Mouse (Mus musculus): ENCODE data around the gene Colgalt2.

DNA sequence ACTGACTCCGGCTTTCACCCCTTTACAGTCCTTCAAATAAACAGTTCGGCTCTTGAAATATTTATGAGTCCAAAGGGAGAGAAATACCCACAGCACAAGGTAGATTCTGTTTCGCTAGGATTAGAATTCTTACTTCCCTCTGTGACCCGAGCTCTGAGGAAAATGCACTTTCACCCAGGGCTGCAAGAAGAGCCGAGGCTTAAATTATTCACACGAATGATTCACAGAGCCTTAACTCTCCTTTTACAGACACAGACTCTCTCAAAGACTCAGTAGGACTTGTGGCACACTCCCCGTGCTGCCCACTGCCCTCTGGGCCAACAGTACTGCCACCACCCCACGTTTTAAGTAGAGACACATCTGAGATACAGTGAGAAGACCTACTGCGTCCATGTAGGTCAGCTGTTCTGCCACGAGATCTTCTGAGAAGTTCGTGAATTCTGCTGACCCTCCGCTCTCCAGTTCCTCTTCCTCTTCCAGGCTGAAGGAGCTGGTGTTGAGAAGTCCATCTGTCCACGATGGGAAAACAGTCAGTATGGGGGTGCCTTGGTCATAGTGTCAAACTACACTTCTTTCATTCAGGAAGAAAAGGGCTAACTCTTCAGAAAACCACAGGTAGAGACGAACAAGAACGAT lies 154.4 kb downstream of the Colgalt2 start:
- TF ChIP-seq CTCF (IDR thresholded peaks at IDR 0.05; ENCODE audit: extremely low read depth, insufficient read depth, low read length), result no peak
- TF ChIP-seq POLR2A (IDR thresholded peaks at IDR 0.05; ENCODE audit: extremely low read depth, insufficient read depth, low read length), result no peak
